Mouse (Mus musculus): ENCODE measurements at regions not wholly inside any gene's neighbourhood (a gene's known extent, or its start where the extent isn't known, plus 50 kb on each side); places are given as distances from the start of the nearest gene placed in this dataset.

- Histone ChIP-seq H3K27me3 (ENCODE audit: control insufficient read depth, insufficient read depth, low read length) (no peaks in the 10 kb centered on the region), H3K4me2 (replicated peaks; ENCODE audit: low read depth, low read length) (no peak overlapping the region), H3K9ac (ENCODE audit: low read depth, low read length) (no peak overlapping the region), H3K9me3 (ENCODE audit: control insufficient read depth, low read length) (no peaks in the 10 kb centered on the region), H3K27ac (ENCODE audit: low read depth, low read length) (no peak overlapping the region), H3K4me3 (ENCODE audit: low read length) (no peak overlapping the region), H3K36me3 (ENCODE audit: control insufficient read depth, insufficient read depth, low read length) (no peaks in the 10 kb centered on the region), H3K4me1 (ENCODE audit: control insufficient read depth, insufficient read depth, low read length) (peaks cover 10% of the 10 kb centered on the region; the same call in 1 of the 2 replicates)
- 76% methylated on average over 5 of the region's 5 CpGs for WGBS
- no peak for ATAC-seq (ENCODE audit: low FRiP score, low TSS enrichment)
These were observed 223.8 kb upstream of the Habp2 start for GRCm38 (mm10) chr19:56063099-56063498.

GRCm38 (mm10) chr19:56065730-56066129, 221.2 kb upstream of the Habp2 start:
- Histone ChIP-seq H3K27me3 (ENCODE audit: control insufficient read depth, insufficient read depth, low read length) (no peaks in the 10 kb centered on the region), H3K4me1 (ENCODE audit: control insufficient read depth, insufficient read depth, low read length) (peaks cover 10% of the 10 kb centered on the region; the same call in 1 of the 2 replicates), H3K36me3 (ENCODE audit: control insufficient read depth, insufficient read depth, low read length) (no peaks in the 10 kb centered on the region), H3K4me2 (replicated peaks; ENCODE audit: low read depth, low read length) (no peak overlapping the region), H3K9me3 (ENCODE audit: control insufficient read depth, low read length) (no peaks in the 10 kb centered on the region), H3K4me3 (ENCODE audit: low read length) (no peak overlapping the region), H3K9ac (ENCODE audit: low read depth, low read length) (no peak overlapping the region), H3K27ac (ENCODE audit: low read depth, low read length) (no peak overlapping the region)
- WGBS, result 14% methylated on average over 6 of the region's 6 CpGs
- peak; percentile 69 for ATAC-seq (ENCODE audit: low FRiP score, low TSS enrichment)

GRCm38 (mm10) chr19:56068165-56068564, 218.8 kb upstream of the Habp2 start:
- H3K27ac ChIP-seq (ENCODE audit: low read depth, low read length), result no peak overlapping the region
- H3K4me3 ChIP-seq (ENCODE audit: low read length), result no peak overlapping the region
- no peaks in the 10 kb centered on the region for H3K36me3 ChIP-seq (ENCODE audit: control insufficient read depth, insufficient read depth, low read length)
- no peaks in the 10 kb centered on the region for H3K27me3 ChIP-seq (ENCODE audit: control insufficient read depth, insufficient read depth, low read length)
- H3K4me2 ChIP-seq (replicated peaks; ENCODE audit: low read depth, low read length), result no peak overlapping the region
- no peak for ATAC-seq (ENCODE audit: low FRiP score, low TSS enrichment)
- H3K4me1 ChIP-seq (ENCODE audit: control insufficient read depth, insufficient read depth, low read length), result peaks cover 10% of the 10 kb centered on the region; the same call in 1 of the 2 replicates
- WGBS, result 73% methylated on average over 8 of the region's 8 CpGs
- H3K9me3 ChIP-seq (ENCODE audit: control insufficient read depth, low read length), result no peaks in the 10 kb centered on the region
- no peak overlapping the region for H3K9ac ChIP-seq (ENCODE audit: low read depth, low read length)

- no peak overlapping the region for H3K27ac ChIP-seq (ENCODE audit: low read depth, low read length)
These were observed 218.1 kb upstream of the Habp2 start for GRCm38 (mm10) chr19:56068854-56069253.

GRCm38 (mm10) chr19:56069266-56069665, 217.7 kb upstream of the Habp2 start:
- H3K4me1 ChIP-seq (ENCODE audit: control insufficient read depth, insufficient read depth, low read length), result peaks cover 10% of the 10 kb centered on the region; the same call in 1 of the 2 replicates
- H3K36me3 ChIP-seq (ENCODE audit: control insufficient read depth, insufficient read depth, low read length), result no peaks in the 10 kb centered on the region
- no peaks in the 10 kb centered on the region for H3K9me3 ChIP-seq (ENCODE audit: control insufficient read depth, low read length)
- no peak for ATAC-seq (ENCODE audit: low FRiP score, low TSS enrichment)
- H3K4me3 ChIP-seq (ENCODE audit: low read length), result no peak overlapping the region
- WGBS, result 79% methylated on average over 10 of the region's 10 CpGs
- H3K27ac ChIP-seq (ENCODE audit: low read depth, low read length), result no peak overlapping the region
- H3K27me3 ChIP-seq (ENCODE audit: control insufficient read depth, insufficient read depth, low read length), result no peaks in the 10 kb centered on the region
- H3K4me2 ChIP-seq (replicated peaks; ENCODE audit: low read depth, low read length), result no peak overlapping the region
- H3K9ac ChIP-seq (ENCODE audit: low read depth, low read length), result no peak overlapping the region

More at GRCm38 (mm10) chr19:56068854-56069253, 218.1 kb upstream of the Habp2 start:
- H3K4me1 ChIP-seq (ENCODE audit: control insufficient read depth, insufficient read depth, low read length), result peaks cover 10% of the 10 kb centered on the region; the same call in 1 of the 2 replicates
- H3K4me2 ChIP-seq (replicated peaks; ENCODE audit: low read depth, low read length), result no peak overlapping the region
- H3K9ac ChIP-seq (ENCODE audit: low read depth, low read length), result no peak overlapping the region
- H3K27me3 ChIP-seq (ENCODE audit: control insufficient read depth, insufficient read depth, low read length), result no peaks in the 10 kb centered on the region
- H3K9me3 ChIP-seq (ENCODE audit: control insufficient read depth, low read length), result no peaks in the 10 kb centered on the region
- 78% methylated on average over 12 of the region's 12 CpGs for WGBS
- no peak for ATAC-seq (ENCODE audit: low FRiP score, low TSS enrichment)
- H3K4me3 ChIP-seq (ENCODE audit: low read length), result no peak overlapping the region
- H3K36me3 ChIP-seq (ENCODE audit: control insufficient read depth, insufficient read depth, low read length), result no peaks in the 10 kb centered on the region

- Histone ChIP-seq H3K4me2 (replicated peaks; ENCODE audit: low read depth, low read length) (no peak overlapping the region), H3K4me1 (ENCODE audit: control insufficient read depth, insufficient read depth, low read length) (0 out of 2 replicates have a peak, but pooled peaks cover 4% of the 10 kb centered on the region), H3K4me3 (ENCODE audit: low read length) (no peak overlapping the region), H3K27ac (ENCODE audit: low read depth, low read length) (no peak overlapping the region), H3K27me3 (ENCODE audit: control insufficient read depth, insufficient read depth, low read length) (no peaks in the 10 kb centered on the region), H3K36me3 (ENCODE audit: control insufficient read depth, insufficient read depth, low read length) (no peaks in the 10 kb centered on the region), H3K9me3 (ENCODE audit: control insufficient read depth, low read length) (no peaks in the 10 kb centered on the region), H3K9ac (ENCODE audit: low read depth, low read length) (no peak overlapping the region)
- WGBS, result 44% methylated on average over 4 of the region's 4 CpGs
- ATAC-seq (ENCODE audit: low FRiP score, low TSS enrichment), result no peak
These were observed 215.6 kb upstream of the Habp2 start for GRCm38 (mm10) chr19:56071340-56071739.

GRCm38 (mm10) chr19:56076128-56076527, 210.8 kb upstream of the Habp2 start:
- no peaks in the 10 kb centered on the region for H3K36me3 ChIP-seq (ENCODE audit: control insufficient read depth, insufficient read depth, low read length)
- WGBS, result 63% methylated on average over 8 of the region's 8 CpGs
- no peaks in the 10 kb centered on the region for H3K4me1 ChIP-seq (ENCODE audit: control insufficient read depth, insufficient read depth, low read length)
- no peak overlapping the region for H3K9ac ChIP-seq (ENCODE audit: low read depth, low read length)
- H3K4me3 ChIP-seq (ENCODE audit: low read length), result no peak overlapping the region
- H3K9me3 ChIP-seq (ENCODE audit: control insufficient read depth, low read length), result no peaks in the 10 kb centered on the region
- no peak overlapping the region for H3K4me2 ChIP-seq (replicated peaks; ENCODE audit: low read depth, low read length)
- no peak overlapping the region for H3K27ac ChIP-seq (ENCODE audit: low read depth, low read length)
- H3K27me3 ChIP-seq (ENCODE audit: control insufficient read depth, insufficient read depth, low read length), result no peaks in the 10 kb centered on the region
- ATAC-seq (ENCODE audit: low FRiP score, low TSS enrichment), result no peak

GRCm38 (mm10) chr19:56077491-56077890, 209.4 kb upstream of the Habp2 start:
- H3K4me1 ChIP-seq (ENCODE audit: control insufficient read depth, insufficient read depth, low read length), result no peaks in the 10 kb centered on the region
- H3K9ac ChIP-seq (ENCODE audit: low read depth, low read length), result no peak overlapping the region
- no peak overlapping the region for H3K4me2 ChIP-seq (replicated peaks; ENCODE audit: low read depth, low read length)
- H3K27me3 ChIP-seq (ENCODE audit: control insufficient read depth, insufficient read depth, low read length), result no peaks in the 10 kb centered on the region
- WGBS, result 79% methylated on average over 8 of the region's 8 CpGs
- H3K27ac ChIP-seq (ENCODE audit: low read depth, low read length), result no peak overlapping the region
- no peaks in the 10 kb centered on the region for H3K36me3 ChIP-seq (ENCODE audit: control insufficient read depth, insufficient read depth, low read length)
- H3K4me3 ChIP-seq (ENCODE audit: low read length), result no peak overlapping the region
- no peak for ATAC-seq (ENCODE audit: low FRiP score, low TSS enrichment)
- H3K9me3 ChIP-seq (ENCODE audit: control insufficient read depth, low read length), result no peaks in the 10 kb centered on the region

GRCm38 (mm10) chr19:56086413-56087083, 200.4 kb upstream of the Habp2 start:
- H3K4me1 ChIP-seq (ENCODE audit: control insufficient read depth, insufficient read depth, low read length), result no peaks in the 10 kb centered on the region
- H3K36me3 ChIP-seq (ENCODE audit: control insufficient read depth, insufficient read depth, low read length), result no peaks in the 10 kb centered on the region
- H3K27me3 ChIP-seq (ENCODE audit: control insufficient read depth, insufficient read depth, low read length), result no peaks in the 10 kb centered on the region
- H3K9me3 ChIP-seq (ENCODE audit: control insufficient read depth, low read length), result peaks cover 12% of the 10 kb centered on the region; the same call in 1 of the 2 replicates
- H3K9ac ChIP-seq (ENCODE audit: low read depth, low read length), result no peak overlapping the region
- WGBS, result 71% methylated on average over 7 of the region's 7 CpGs
- no peak overlapping the region for H3K4me2 ChIP-seq (replicated peaks; ENCODE audit: low read depth, low read length)
- no peak overlapping the region for H3K4me3 ChIP-seq (ENCODE audit: low read length)
- no peak overlapping the region for H3K27ac ChIP-seq (ENCODE audit: low read depth, low read length)
- no peak for ATAC-seq (ENCODE audit: low FRiP score, low TSS enrichment)

All from kidney, embryonic 14.5 days (tissue).